Mouse (Mus musculus) C2C12 (cell line): ENCODE data around the gene Srrd. TPM values are rescaled to one million over a fixed set of nuclear protein-coding genes. Genes with fewer than 3 reads are reported as not detected.
A peak's percentile ranks its signal among the peaks of the same experiment; 100 is the strongest.

Experiments
- H3K27me3 ChIP-seq: one replicate; pipeline ENCODE4 v1.6.1; 2011; ENCODE audit not compliant: control insufficient read depth, insufficient read depth, insufficient read length
- H3K36me3 ChIP-seq: one replicate; pipeline ENCODE4 v1.6.1; 2011; ENCODE audit not compliant: control insufficient read depth, insufficient read depth
- H3K4me3 ChIP-seq: one replicate; pipeline ENCODE4 v1.5.1; 2011; ENCODE audit warnings: mild to moderate bottlenecking, control low read depth; ENCODE audit not compliant: poor library complexity, insufficient read depth, severe bottlenecking
- H3K79me2 ChIP-seq: one replicate; pipeline ENCODE4 v1.6.1; 2011; ENCODE audit not compliant: control insufficient read depth, insufficient read depth
- H3K79me3 ChIP-seq: one replicate; pipeline ENCODE4 v1.6.1; 2011; ENCODE audit warnings: low read depth, control low read depth
- H3ac ChIP-seq: one replicate; pipeline ENCODE3; 2011; ENCODE audit warnings: low read depth; ENCODE audit not compliant: control insufficient read depth, insufficient read length
- CEBPB ChIP-seq: IDR thresholded peaks from one replicate; pipeline ENCODE4 v1.6.1; 2011; ENCODE audit warnings: low read depth, mild to moderate bottlenecking, control low read depth, moderate library complexity
- CTCF ChIP-seq: IDR thresholded peaks from one replicate; pipeline ENCODE4 v1.5.1; 2011; ENCODE audit not compliant: control insufficient read depth, insufficient read depth, insufficient read length
- FOSL1 ChIP-seq: IDR thresholded peaks from one replicate; pipeline ENCODE4 v1.8.0; 2011; ENCODE audit warnings: mild to moderate bottlenecking, low read length; ENCODE audit not compliant: poor library complexity, insufficient read depth, severe bottlenecking
- MAX ChIP-seq: IDR thresholded peaks from one replicate; pipeline ENCODE4 v1.6.1; 2011; ENCODE audit warnings: mild to moderate bottlenecking, control low read depth
- MYOD1 ChIP-seq: IDR thresholded peaks from one replicate; pipeline ENCODE4 v1.6.1; 2011; ENCODE audit warnings: low read depth; ENCODE audit not compliant: control insufficient read depth, insufficient read length
- MYOG ChIP-seq: IDR thresholded peaks from one replicate; pipeline ENCODE4 v1.6.1; 2011; ENCODE audit not compliant: control insufficient read depth, insufficient read length; ENCODE audit errors: extremely low read depth
- USF1 ChIP-seq: IDR thresholded peaks from one replicate; pipeline ENCODE4 v1.6.1; 2011; ENCODE audit warnings: low read depth, mild to moderate bottlenecking, control low read depth, moderate library complexity
- polyA plus RNA-seq: library from polyadenylated mRNA; unstranded; fragments of >200 nt; fragmentation: generic; extraction: Trizol; gene quantifications from one replicate; pipeline ENCODE4 v1.2.1, GENCODE M21; 2012; ENCODE audit warnings: missing spikeins

Gene Srrd
- polyA plus RNA-seq, 1 experiment: 26.2 TPM

GRCm38 (mm10) chr5:112343205-112343595 lies 360 bp upstream of the Srrd start:
- peak overlapping the region; percentile 78 for H3K4me3 ChIP-seq
- peaks cover 7% of the 10 kb centered on the region for H3K79me3 ChIP-seq
- no peaks in the 10 kb centered on the region for H3K27me3 ChIP-seq
- H3K36me3 ChIP-seq: peaks cover 17% of the 10 kb centered on the region
- peaks cover 22% of the 10 kb centered on the region for H3K79me2 ChIP-seq
- no peak for TF ChIP-seq FOSL1
- TF ChIP-seq CEBPB: no peak
- no peak for TF ChIP-seq MAX
- no peak for TF ChIP-seq CTCF
- no peak for TF ChIP-seq USF1
- TF ChIP-seq MYOD1: no peak
- no peak for TF ChIP-seq MYOG
- peak overlapping the region; percentile 78 for H3ac ChIP-seq

GRCm38 (mm10) chr5:112339215-112339614 lies 3.6 kb downstream of the Srrd start:
- TF ChIP-seq CTCF (no peak), USF1 (no peak), CEBPB (no peak), MAX (no peak), FOSL1 (no peak), MYOD1 (no peak), MYOG (no peak)
- H3K79me2 ChIP-seq: peaks cover 22% of the 10 kb centered on the region
- peaks cover 51% of the 10 kb centered on the region for H3K36me3 ChIP-seq
- no peaks in the 10 kb centered on the region for H3K27me3 ChIP-seq
- no peak overlapping the region for H3ac ChIP-seq
- no peak overlapping the region for H3K4me3 ChIP-seq
- peaks cover 7% of the 10 kb centered on the region for H3K79me3 ChIP-seq

DNA sequence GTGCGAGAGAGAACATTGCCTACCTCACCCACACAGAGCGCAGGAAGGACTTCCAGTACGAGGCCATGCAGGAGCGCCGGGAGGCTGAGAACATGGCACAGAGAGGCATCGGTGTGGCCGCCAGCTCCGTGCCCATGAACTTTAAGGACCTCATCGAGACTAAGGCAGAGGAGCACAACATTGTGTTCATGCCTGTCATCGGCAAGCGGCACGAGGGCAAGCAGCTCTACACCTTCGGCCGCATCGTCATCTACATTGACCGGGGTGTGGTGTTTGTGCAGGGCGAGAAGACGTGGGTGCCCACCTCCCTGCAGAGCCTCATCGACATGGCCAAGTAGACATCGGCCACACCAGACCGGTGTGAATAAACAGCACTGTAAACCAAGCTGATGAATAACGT lies 5.8 kb downstream of the Srrd start:
- peaks cover 71% of the 10 kb centered on the region for H3K36me3 ChIP-seq
- no peak overlapping the region for H3K4me3 ChIP-seq
- no peaks in the 10 kb centered on the region for H3K27me3 ChIP-seq
- H3K79me3 ChIP-seq: peaks cover 3% of the 10 kb centered on the region
- TF ChIP-seq CEBPB (no peak), USF1 (no peak), MYOD1 (no peak), MYOG (no peak), FOSL1 (no peak), MAX (no peak), CTCF (no peak)
- no peak overlapping the region for H3ac ChIP-seq
- H3K79me2 ChIP-seq: peaks cover 2% of the 10 kb centered on the region

GRCm38 (mm10) chr5:112335473-112335872 lies 7.4 kb downstream of the Srrd start:
- no peaks in the 10 kb centered on the region for H3K79me2 ChIP-seq
- TF ChIP-seq MYOD1 (no peak), CEBPB (no peak), MYOG (no peak), CTCF (peak; percentile 37), MAX (peak; percentile 67)
- no peak overlapping the region for H3ac ChIP-seq
- peaks cover 86% of the 10 kb centered on the region for H3K36me3 ChIP-seq
- H3K79me3 ChIP-seq: no peaks in the 10 kb centered on the region
- H3K27me3 ChIP-seq: no peaks in the 10 kb centered on the region
- H3K4me3 ChIP-seq: no peak overlapping the region

DNA sequence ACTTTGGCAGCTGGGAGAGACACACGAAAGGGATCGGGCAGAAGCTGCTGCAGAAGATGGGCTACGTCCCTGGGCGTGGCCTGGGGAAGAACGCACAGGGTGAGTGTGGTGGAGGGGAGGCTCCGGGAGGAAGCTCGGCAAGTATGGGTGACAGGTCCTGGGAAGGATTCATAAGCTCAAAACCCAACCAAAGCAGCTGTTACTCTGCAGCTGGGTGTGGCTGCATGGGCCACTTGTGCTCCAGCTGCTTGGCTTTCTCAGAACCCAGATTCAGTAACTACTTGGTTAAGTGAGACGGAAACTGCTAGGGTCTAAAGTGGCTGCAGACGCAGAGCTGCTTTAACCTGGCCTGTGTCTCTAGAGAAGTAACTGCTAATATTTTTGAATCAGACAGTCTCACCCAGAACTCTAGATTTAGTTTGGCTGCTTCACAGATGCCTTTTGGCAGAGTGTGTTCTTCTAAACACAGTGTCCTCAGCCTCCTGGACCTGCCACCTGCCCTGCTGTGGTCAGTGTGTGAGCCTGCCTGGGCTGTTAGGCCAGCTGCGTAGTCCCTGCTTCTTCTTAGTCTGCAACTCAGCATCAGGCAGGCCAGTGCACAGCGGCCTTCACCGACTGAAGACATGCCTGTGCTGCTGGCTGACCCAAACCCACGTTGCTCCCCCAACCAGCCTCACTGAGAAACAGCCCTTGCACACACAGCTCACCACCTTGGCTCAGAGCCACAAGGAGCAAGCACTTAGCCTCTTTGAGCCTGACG lies 12.9 kb downstream of the Srrd start:
- peaks cover 60% of the 10 kb centered on the region for H3K36me3 ChIP-seq
- H3K79me3 ChIP-seq: peaks cover 17% of the 10 kb centered on the region
- H3K79me2 ChIP-seq: peaks cover 24% of the 10 kb centered on the region
- H3K27me3 ChIP-seq: no peaks in the 10 kb centered on the region
- H3K4me3 ChIP-seq: no peak overlapping the region
- no peak overlapping the region for H3ac ChIP-seq
- TF ChIP-seq MAX: no peak
- no peak for TF ChIP-seq MYOD1
- no peak for TF ChIP-seq CTCF
- TF ChIP-seq USF1: no peak
- no peak for TF ChIP-seq FOSL1
- no peak for TF ChIP-seq CEBPB
- TF ChIP-seq MYOG: no peak

DNA sequence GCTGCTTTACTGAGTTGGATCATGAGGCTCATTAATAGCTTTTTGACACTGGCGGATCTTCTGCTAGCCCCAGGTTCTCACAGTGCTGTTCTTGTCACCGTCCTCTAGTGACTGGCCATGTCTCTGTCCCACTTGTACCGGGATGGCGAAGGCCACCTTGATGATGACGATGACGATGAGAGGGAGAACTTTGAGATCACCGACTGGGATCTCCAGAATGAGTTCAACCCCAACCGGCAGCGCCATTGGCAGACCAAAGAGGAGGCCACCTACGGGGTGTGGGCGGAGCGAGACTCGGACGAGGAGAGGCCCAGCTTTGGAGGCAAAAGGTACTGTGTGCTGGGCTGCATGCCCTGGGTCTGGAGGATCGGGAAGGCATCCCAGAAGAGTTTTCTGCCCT lies 15.0 kb downstream of the Srrd start:
- Histone ChIP-seq H3K79me3 (peaks cover 17% of the 10 kb centered on the region), H3ac (no peak overlapping the region), H3K27me3 (no peaks in the 10 kb centered on the region), H3K4me3 (no peak overlapping the region), H3K79me2 (peaks cover 24% of the 10 kb centered on the region), H3K36me3 (peaks cover 39% of the 10 kb centered on the region)
- no peak for TF ChIP-seq CEBPB
- no peak for TF ChIP-seq USF1
- TF ChIP-seq MAX: no peak
- TF ChIP-seq FOSL1: no peak
- TF ChIP-seq MYOG: no peak
- TF ChIP-seq MYOD1: no peak
- no peak for TF ChIP-seq CTCF
